Mouse (Mus musculus) intestine, embryonic 14.5 days (tissue): ENCODE measurements around the gene Dmrtc1b. TPM values are rescaled to one million over a fixed set of nuclear protein-coding genes. Genes with fewer than 3 reads are reported as not detected.
"Not testable (repeated sequence)": the region's sequence is repeated elsewhere in the genome, so short reads cannot be mapped to it uniquely, and the experiment has no call there.

Source experiments
- ATAC-seq: fragments of 200-750 bp; cut with Nextera tagmentation; replicated peaks from 2 replicates; pipeline ENCODE4 v1.8.0; 2017; ENCODE audit warnings: low read depth, moderate number of reproducible peaks, moderate TSS enrichment, moderate library complexity; ENCODE audit not compliant: low FRiP score, low TSS enrichment
- DNase-seq: peaks from one replicate; pipeline ENCODE4 v3.0.0-alpha.2; 2018; ENCODE audit warnings: low spot score
- H3K27ac ChIP-seq: fragments of 300-500 bp; sonication (generic); 2 replicates; pipeline ENCODE4 v1.5.1; 2014; ENCODE audit warnings: low read depth, mild to moderate bottlenecking, control low read depth
- H3K27me3 ChIP-seq: fragments of 300-500 bp; sonication (generic); replicated peaks from 2 replicates; pipeline ENCODE4 v1.6.1; 2014; ENCODE audit warnings: low read length, control low read depth; ENCODE audit not compliant: control insufficient read depth, insufficient read depth
- H3K36me3 ChIP-seq: fragments of 300-500 bp; sonication (generic); 2 replicates; pipeline ENCODE4 v1.6.1; 2014; ENCODE audit warnings: low read length, control low read depth; ENCODE audit not compliant: control insufficient read depth, insufficient read depth
- H3K4me1 ChIP-seq: fragments of 300-500 bp; sonication (generic); replicated peaks from 2 replicates; pipeline ENCODE4 v1.6.1; 2014; ENCODE audit warnings: low read length, control low read depth, mixed read lengths; ENCODE audit not compliant: control insufficient read depth, insufficient read depth
- H3K4me2 ChIP-seq: fragments of 300-500 bp; sonication (generic); 2 replicates; pipeline ENCODE4 v1.6.1; 2014; ENCODE audit warnings: low read length
- H3K4me3 ChIP-seq: fragments of 300-500 bp; sonication (generic); 2 replicates; pipeline ENCODE4 v1.5.1; 2014; ENCODE audit warnings: low read depth, low read length, control low read depth, mixed read lengths
- H3K9ac ChIP-seq: fragments of 300-500 bp; sonication (generic); 2 replicates; pipeline ENCODE4 v1.6.1; 2014; ENCODE audit warnings: mild to moderate bottlenecking, low read length
- H3K9me3 ChIP-seq: fragments of 300-500 bp; sonication (generic); 2 replicates; pipeline ENCODE4 v1.6.1; 2016; ENCODE audit warnings: low read length, control low read depth; ENCODE audit not compliant: control insufficient read depth
- WGBS: fragments of 180-500 bp; shearing (Covaris S2); extraction: QIAGEN DNeasy Blood & Tissue Kit; methylation state at CpG from one replicate; pipeline ENCODE4 v1.1.7; 2014; 5-methylcytosine and 5-hydroxymethylcytosine counted together
- polyA plus RNA-seq: library from polyadenylated mRNA; unstranded; fragments of >200 nt; fragmentation: Nextera tagmentation; extraction: Ambion mirVana; gene quantifications from 2 replicates; pipeline ENCODE4 v1.2.1, GENCODE M21; 2014

The Dmrtc1b gene
- polyA plus RNA-seq: not detected in 2 replicates

- DNase-seq, H3K4me3 ChIP-seq, H3K4me1 ChIP-seq, H3K27ac ChIP-seq, H3K4me2 ChIP-seq, H3K27me3 ChIP-seq, H3K9me3 ChIP-seq, ATAC-seq, H3K36me3 ChIP-seq, H3K9ac ChIP-seq: not testable (repeated sequence)
- 73% methylated on average over 7 of the region's 10 CpGs for WGBS
Measured at GRCm38 (mm10) chrX:102707535-102707934, at the start of gene Dmrtc1b, which contains the start of gene Gm9112. Gene Dmrtc1b, plus strand, starts transcription at chrX:102707865. Gene Gm9112, minus strand, starts transcription at chrX:102707635.

GRCm38 (mm10) chrX:102660712-102661111, 47.0 kb upstream of the Dmrtc1b start:
- 13% methylated on average over 3 of the region's 3 CpGs for WGBS
- H3K27me3 ChIP-seq: no peaks in the 10 kb centered on the region
- no peaks in the 10 kb centered on the region for H3K9me3 ChIP-seq
- no peak overlapping the region for H3K4me2 ChIP-seq
- no peak overlapping the region for H3K9ac ChIP-seq
- H3K27ac ChIP-seq: no peak overlapping the region
- H3K4me3 ChIP-seq: no peak overlapping the region
- no peaks in the 10 kb centered on the region for H3K4me1 ChIP-seq
- H3K36me3 ChIP-seq: no peaks in the 10 kb centered on the region
- no peak for DNase-seq
- no peak for ATAC-seq

- no peak overlapping the region for H3K4me3 ChIP-seq
- H3K9me3 ChIP-seq: no peaks in the 10 kb centered on the region
- DNase-seq (no peak), ATAC-seq (no peak)
- no peak overlapping the region for H3K27ac ChIP-seq
- no peaks in the 10 kb centered on the region for H3K36me3 ChIP-seq
- H3K4me2 ChIP-seq: no peak overlapping the region
- no peak overlapping the region for H3K9ac ChIP-seq
- no peaks in the 10 kb centered on the region for H3K4me1 ChIP-seq
- no peaks in the 10 kb centered on the region for H3K27me3 ChIP-seq
- WGBS: 76% methylated on average over 2 of the region's 2 CpGs
Measured at GRCm38 (mm10) chrX:102666641-102667040, 41.0 kb upstream of the Dmrtc1b start.

GRCm38 (mm10) chrX:102684706-102685105, 23.0 kb upstream of the Dmrtc1b start:
- not testable (repeated sequence) for H3K27me3 ChIP-seq, H3K4me3 ChIP-seq, H3K27ac ChIP-seq, H3K9ac ChIP-seq, H3K4me2 ChIP-seq, H3K9me3 ChIP-seq, ATAC-seq, H3K36me3 ChIP-seq, H3K4me1 ChIP-seq, DNase-seq
- 59% methylated on average over 3 of the region's 3 CpGs for WGBS

GRCm38 (mm10) chrX:102686872-102687271, 20.8 kb upstream of the Dmrtc1b start, which contains the start of gene Gm3880:
Gene Gm3880, minus strand, starts transcription at chrX:102686972.
- 77% methylated on average over 5 of the region's 5 CpGs for WGBS
- ATAC-seq: not testable (repeated sequence)

GRCm38 (mm10) chrX:102689252-102689651, 18.4 kb upstream of the Dmrtc1b start:
- not testable (repeated sequence) for H3K4me3 ChIP-seq, H3K27ac ChIP-seq, H3K9ac ChIP-seq, H3K27me3 ChIP-seq, DNase-seq, H3K9me3 ChIP-seq, H3K36me3 ChIP-seq, H3K4me1 ChIP-seq, H3K4me2 ChIP-seq, ATAC-seq
- WGBS: 19% methylated on average over 4 of the region's 4 CpGs

More at GRCm38 (mm10) chrX:102686872-102687271, 20.8 kb upstream of the Dmrtc1b start, which contains the start of gene Gm3880:
- not testable (repeated sequence) for H3K9me3 ChIP-seq, H3K27ac ChIP-seq, DNase-seq, H3K4me2 ChIP-seq, H3K27me3 ChIP-seq, H3K36me3 ChIP-seq, H3K4me1 ChIP-seq, H3K9ac ChIP-seq, H3K4me3 ChIP-seq

GRCm38 (mm10) chrX:102700636-102701035, 7.0 kb upstream of the Dmrtc1b start:
- H3K9ac ChIP-seq, H3K4me3 ChIP-seq, H3K27me3 ChIP-seq, ATAC-seq, H3K4me1 ChIP-seq, H3K36me3 ChIP-seq, H3K9me3 ChIP-seq, H3K27ac ChIP-seq, DNase-seq, H3K4me2 ChIP-seq: not testable (repeated sequence)
- WGBS: 73% methylated on average over 3 of the region's 3 CpGs

GRCm38 (mm10) chrX:102724226-102724625, 16.6 kb downstream of the Dmrtc1b start:
- 90% methylated on average over 6 of the region's 6 CpGs for WGBS
- not testable (repeated sequence) for H3K9ac ChIP-seq, H3K9me3 ChIP-seq, ATAC-seq, H3K27ac ChIP-seq, H3K36me3 ChIP-seq, H3K4me2 ChIP-seq, DNase-seq, H3K27me3 ChIP-seq, H3K4me3 ChIP-seq, H3K4me1 ChIP-seq
